Mouse (Mus musculus) thymus, adult 2 months (tissue): Measurements from ENCODE around the gene Mis18a. TPM values are rescaled to one million over a fixed set of nuclear protein-coding genes. Genes with fewer than 3 reads are reported as not detected.
A peak's percentile ranks its signal among the peaks of the same experiment; 100 is the strongest.

Experiments used
- DNase-seq: peaks from one replicate; pipeline ENCODE4 v3.0.0; 2021
- H3K27ac ChIP-seq: fragments of 200-500 bp; 2 replicates; pipeline ENCODE4 v1.5.1; 2012; ENCODE audit warnings: low read length, control low read depth; ENCODE audit not compliant: control insufficient read depth, insufficient read depth
- H3K27me3 ChIP-seq: fragments of 200-500 bp; 2 replicates; pipeline ENCODE4 v1.6.1; 2012; ENCODE audit warnings: mild to moderate bottlenecking, low read length, moderate library complexity, mixed read lengths; ENCODE audit not compliant: control insufficient read depth, insufficient read depth
- H3K36me3 ChIP-seq: fragments of 200-500 bp; 2 replicates; pipeline ENCODE4 v1.6.1; 2012; ENCODE audit warnings: mild to moderate bottlenecking, low read length, moderate library complexity; ENCODE audit not compliant: control insufficient read depth, insufficient read depth
- H3K4me1 ChIP-seq: fragments of 200-500 bp; replicated peaks from 2 replicates; pipeline ENCODE4 v1.6.1; 2012; ENCODE audit warnings: low read length; ENCODE audit not compliant: control insufficient read depth, insufficient read depth
- H3K4me3 ChIP-seq: fragments of 200-500 bp; 2 replicates; pipeline ENCODE4 v1.5.1; 2012; ENCODE audit warnings: mild to moderate bottlenecking, low read length, control low read depth, moderate library complexity; ENCODE audit not compliant: control insufficient read depth, insufficient read depth
- CTCF ChIP-seq: fragments of 200-500 bp; IDR thresholded peaks from 2 replicates; pipeline ENCODE4 v1.5.1; 2012; ENCODE audit warnings: mild to moderate bottlenecking, control low read depth, low read length, moderate library complexity, borderline replicate concordance; ENCODE audit not compliant: control insufficient read depth, poor library complexity, insufficient read depth; ENCODE audit errors: extremely low read depth
- POLR2A ChIP-seq: fragments of 200-500 bp; IDR thresholded peaks from 2 replicates; pipeline ENCODE4 v1.6.1; 2012; ENCODE audit warnings: mild to moderate bottlenecking, low read length, control low read depth, moderate library complexity; ENCODE audit not compliant: control insufficient read depth, poor library complexity, insufficient read depth; ENCODE audit errors: extremely low read depth
- WGBS: fragments of 180-500 bp; shearing (Covaris S2); methylation state at CpG from one replicate; pipeline ENCODE4 v1.1.7; 2018; 5-methylcytosine and 5-hydroxymethylcytosine counted together
- polyA plus RNA-seq: library from polyadenylated mRNA; depleted of rRNA; stranded (reverse); fragments of >200 nt; gene quantifications from 2 replicates; pipeline ENCODE4 v1.2.3, GENCODE M21; 2012

Gene Mis18a
- polyA plus RNA-seq, 1 experiment: 44.7 TPM

GRCm38 (mm10) chr16:90735611-90736010 is 8.4 kb upstream of the Mis18a start:
- H3K36me3 ChIP-seq: no peaks in the 10 kb centered on the region
- TF ChIP-seq CTCF: no peak
- no peak for TF ChIP-seq POLR2A
- H3K4me1 ChIP-seq: no peaks in the 10 kb centered on the region
- WGBS: 55% methylated on average over 4 of the region's 4 CpGs
- H3K27me3 ChIP-seq: no peaks in the 10 kb centered on the region
- H3K4me3 ChIP-seq: no peak overlapping the region
- DNase-seq: no peak
- no peak overlapping the region for H3K27ac ChIP-seq

DNA sequence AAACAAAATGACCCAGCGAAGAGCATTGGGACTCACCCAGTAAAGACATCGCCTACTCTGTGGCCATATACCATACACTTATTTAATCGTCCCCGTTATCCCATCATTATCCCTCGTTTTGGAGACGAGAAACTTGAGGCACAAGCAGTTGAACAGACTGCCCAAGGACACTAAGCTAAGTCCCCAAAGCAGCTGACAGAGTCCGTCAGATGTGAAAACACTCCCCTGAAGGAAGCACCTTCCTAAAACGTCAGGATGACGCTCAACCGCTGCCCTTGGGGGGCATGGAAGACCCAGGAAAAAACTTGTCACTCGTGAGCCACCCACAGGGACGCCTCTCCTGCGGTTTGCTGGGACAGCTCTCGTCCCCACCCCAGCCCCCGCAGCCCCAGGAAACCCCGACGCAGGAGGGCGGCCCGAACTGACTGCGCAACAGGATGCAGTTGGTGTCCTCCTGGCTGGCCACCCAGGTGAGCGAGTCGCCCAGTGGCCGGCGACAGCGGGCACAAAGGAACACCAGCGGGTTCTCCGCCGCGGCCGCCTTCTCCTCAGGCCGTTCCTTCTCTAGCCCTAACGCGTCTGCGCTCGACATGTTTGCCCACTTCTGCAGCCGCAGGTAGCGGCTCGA is 490 bp downstream of the Mis18a start:
- peak overlapping the region; percentile 90 for H3K4me3 ChIP-seq
- WGBS: 7% methylated on average over 38 of the region's 38 CpGs
- DNase-seq: no peak
- no peaks in the 10 kb centered on the region for H3K27me3 ChIP-seq
- peaks cover 10% of the 10 kb centered on the region for H3K4me1 ChIP-seq
- H3K27ac ChIP-seq: no peak overlapping the region
- TF ChIP-seq POLR2A (no peak), CTCF (no peak)
- H3K36me3 ChIP-seq: no peaks in the 10 kb centered on the region

DNA sequence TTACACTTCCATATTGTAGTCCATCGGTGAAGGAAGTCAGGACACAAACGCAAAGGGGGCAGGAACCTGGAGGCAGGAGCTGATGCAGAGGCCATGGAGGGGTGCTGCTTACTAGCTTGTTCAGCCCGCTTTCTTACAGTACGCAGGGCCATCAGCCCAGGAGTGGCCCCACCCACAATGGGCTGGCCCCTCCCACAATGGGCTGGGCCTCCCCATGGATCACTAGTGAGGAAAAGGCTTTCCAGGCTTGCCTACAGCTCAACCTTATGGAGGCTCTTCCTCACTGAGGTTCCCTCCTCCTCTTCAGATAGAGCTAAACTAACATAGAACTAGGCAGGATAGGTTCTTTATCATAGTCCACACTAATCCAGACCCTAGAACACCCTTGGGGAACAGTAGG is 3.2 kb downstream of the Mis18a start:
- Histone ChIP-seq H3K27me3 (no peaks in the 10 kb centered on the region), H3K36me3 (peaks cover 14% of the 10 kb centered on the region), H3K27ac (no peak overlapping the region), H3K4me1 (peaks cover 10% of the 10 kb centered on the region), H3K4me3 (no peak overlapping the region)
- DNase-seq: no peak
- 100% methylated on average over 4 of the region's 4 CpGs for WGBS
- TF ChIP-seq POLR2A: no peak
- no peak for TF ChIP-seq CTCF

DNA sequence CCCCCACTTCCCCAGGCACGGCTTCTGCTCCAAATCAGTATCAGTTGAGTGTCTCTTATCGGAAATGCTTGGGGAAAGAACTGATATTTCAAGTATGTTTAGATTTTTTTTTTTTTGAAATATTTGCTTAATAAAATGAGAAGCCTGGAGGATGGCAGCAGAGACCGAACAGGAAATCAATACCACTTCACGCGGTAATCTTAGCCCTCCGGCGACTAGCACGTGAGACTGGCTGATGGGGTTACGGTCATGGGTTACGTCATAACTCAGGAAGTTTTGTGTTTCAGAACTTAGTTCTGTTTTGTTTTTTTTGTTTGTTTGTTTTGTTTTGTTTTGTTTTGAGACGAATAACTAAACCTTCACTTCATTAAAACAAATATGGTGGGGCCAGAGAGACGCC is 16.9 kb downstream of the Mis18a start:
- no peaks in the 10 kb centered on the region for H3K4me1 ChIP-seq
- no peak overlapping the region for H3K4me3 ChIP-seq
- 77% methylated on average over 12 of the region's 12 CpGs for WGBS
- H3K36me3 ChIP-seq: no peaks in the 10 kb centered on the region
- TF ChIP-seq CTCF: no peak
- TF ChIP-seq POLR2A: no peak
- DNase-seq: no peak
- H3K27me3 ChIP-seq: no peaks in the 10 kb centered on the region
- no peak overlapping the region for H3K27ac ChIP-seq

GRCm38 (mm10) chr16:90709711-90710289 is 17.4 kb downstream of the Mis18a start:
- TF ChIP-seq CTCF: no peak
- whole genome bisulfite sequencing: 68% methylated on average over 17 of the region's 17 CpGs
- Histone ChIP-seq H3K36me3 (no peaks in the 10 kb centered on the region), H3K27me3 (no peaks in the 10 kb centered on the region), H3K4me1 (no peaks in the 10 kb centered on the region), H3K4me3 (no peak overlapping the region), H3K27ac (no peak overlapping the region)
- DNase-seq: no peak

GRCm38 (mm10) chr16:90706279-90706678 is 20.9 kb downstream of the Mis18a start:
- 10% methylated on average over 3 of the region's 3 CpGs for WGBS
- no peak overlapping the region for H3K4me3 ChIP-seq
- H3K27ac ChIP-seq: no peak overlapping the region
- H3K4me1 ChIP-seq: no peaks in the 10 kb centered on the region
- TF ChIP-seq POLR2A (no peak), CTCF (no peak)
- no peaks in the 10 kb centered on the region for H3K36me3 ChIP-seq
- H3K27me3 ChIP-seq: no peaks in the 10 kb centered on the region
- DNase-seq: no peak
